Mouse (Mus musculus) CH12.LX (cell line): ENCODE results near the gene Pla1a.

Source experiments
- KAT2A ChIP-seq: IDR thresholded peaks from 2 replicates; pipeline ENCODE4 v1.6.1; 2012; ENCODE audit warnings: low read length, improper control_type of control experiment, inconsistent platforms; ENCODE audit not compliant: insufficient replicate concordance
- MAFK ChIP-seq: IDR thresholded peaks from 2 replicates; pipeline ENCODE4 v1.6.1; 2011; ENCODE audit warnings: low read length, improper control_type of control experiment; ENCODE audit not compliant: insufficient replicate concordance
- MAZ ChIP-seq: IDR thresholded peaks from 2 replicates; pipeline ENCODE4 v1.6.1; 2012; ENCODE audit warnings: low read depth, mild to moderate bottlenecking, inconsistent platforms, low read length, improper control_type of control experiment, moderate library complexity
- POLR2A ChIP-seq: IDR thresholded peaks from 2 replicates; pipeline ENCODE4 v1.6.1; 2011; ENCODE audit warnings: low read depth, mild to moderate bottlenecking, improper control_type of control experiment, low read length
- POLR2AphosphoS2 ChIP-seq: IDR thresholded peaks from 2 replicates; pipeline ENCODE4 v1.6.1; 2011; ENCODE audit warnings: low read depth, low read length, improper control_type of control experiment
- TCF12 ChIP-seq: IDR thresholded peaks from 2 replicates; pipeline ENCODE4 v1.6.1; 2014; ENCODE audit warnings: low read depth, mild to moderate bottlenecking, inconsistent platforms, low read length, improper control_type of control experiment
- USF1 ChIP-seq: IDR thresholded peaks from 2 replicates; pipeline ENCODE4 v1.6.1; 2014; ENCODE audit warnings: low read depth, mild to moderate bottlenecking, inconsistent platforms, low read length, improper control_type of control experiment
- ZMIZ1 ChIP-seq: IDR thresholded peaks from 2 replicates; pipeline ENCODE4 v1.6.1; 2012; ENCODE audit warnings: low read depth, mild to moderate bottlenecking, inconsistent platforms, low read length, improper control_type of control experiment

DNA sequence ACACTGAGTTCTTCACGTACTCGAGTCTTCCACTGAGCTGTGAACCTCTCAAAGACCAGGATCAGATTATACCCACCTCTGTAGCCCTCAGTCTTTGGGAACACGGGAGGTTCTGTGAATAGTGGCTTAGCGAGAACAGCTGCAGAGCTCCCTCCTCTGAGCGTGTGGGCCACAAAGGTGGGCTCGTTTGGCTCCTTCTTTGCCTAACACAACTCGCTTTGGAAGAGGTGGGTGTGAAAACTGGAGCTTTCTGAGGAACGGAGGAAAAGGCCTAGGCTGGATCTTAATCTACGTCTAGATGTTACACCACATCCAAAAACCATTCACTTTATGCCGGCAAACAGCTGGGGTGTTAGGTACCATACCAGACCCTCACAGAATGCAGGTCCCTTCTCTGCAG, 67.6 kb downstream of the Pla1a start:
- no peak for TF ChIP-seq TCF12
- TF ChIP-seq ZMIZ1 = no peak
- TF ChIP-seq POLR2A = no peak
- TF ChIP-seq KAT2A = no peak
- TF ChIP-seq MAZ = no peak
- TF ChIP-seq USF1 = no peak
- TF ChIP-seq MAFK = no peak
- no peak for TF ChIP-seq POLR2AphosphoS2
